Mouse (Mus musculus): ENCODE results near the gene Gm6525. TPM values are rescaled to one million over a fixed set of nuclear protein-coding genes. Genes with fewer than 3 reads are reported as not detected.

The Gm6525 gene
- polyA plus RNA-seq, 1 experiment from 2014 or later, result 0.27 TPM

DNA sequence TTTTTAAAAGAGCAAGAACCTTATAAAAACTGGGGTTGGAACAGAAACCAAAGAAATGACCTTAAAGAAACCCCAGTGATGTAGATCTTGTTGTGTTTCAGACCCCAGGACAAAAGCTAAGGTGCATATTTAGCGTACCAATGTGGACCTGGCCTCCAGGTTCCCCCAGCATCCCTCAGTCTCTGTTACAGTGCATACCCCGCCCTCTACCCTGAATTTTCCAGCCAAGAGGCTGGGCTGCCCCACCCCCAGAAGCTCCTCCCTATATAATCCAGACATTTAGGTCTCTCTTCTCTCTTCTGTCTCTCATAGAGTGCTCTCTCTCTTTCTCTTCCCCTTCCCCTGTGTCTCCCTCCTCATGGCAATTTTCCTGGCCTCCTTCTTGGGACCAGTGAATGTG, 6.4 kb downstream of the Gm6525 start:
- WGBS (ENCODE audit: insufficient replicate concordance), result 80% methylated on average over 2 of the region's 2 CpGs

DNA sequence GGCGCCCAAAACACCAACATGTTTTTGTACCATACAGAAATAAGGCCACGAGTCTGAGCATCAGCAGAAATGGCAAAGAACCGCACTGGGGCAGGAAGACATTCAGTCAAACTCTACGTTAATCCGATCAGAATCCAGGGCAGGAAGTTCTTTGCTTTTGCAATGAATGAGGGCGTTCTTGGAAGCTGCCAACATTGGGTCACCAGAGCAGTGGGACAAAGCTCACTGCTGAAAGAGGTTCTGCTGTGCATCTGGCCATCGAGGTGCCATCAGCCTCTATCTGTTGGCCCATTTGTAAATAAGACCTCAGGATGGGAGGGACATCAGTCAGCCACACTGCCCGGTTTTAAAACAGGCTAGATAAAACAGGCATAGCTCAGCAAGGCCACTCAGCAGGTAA, 7.2 kb downstream of the Gm6525 start:
- WGBS (ENCODE audit: insufficient replicate concordance), result 44% methylated on average over 8 of the region's 8 CpGs
- ATAC-seq (ENCODE audit: low read depth), result no peak
- no peaks in the 10 kb centered on the region for H3K27me3 ChIP-seq (ENCODE audit: control insufficient read depth, insufficient read depth, low read depth, low read length)
- no peak overlapping the region for H3K9ac ChIP-seq (ENCODE audit: low read depth, low read length)
- H3K4me2 ChIP-seq (ENCODE audit: low read depth, low read length), result no peak overlapping the region
- no peaks in the 10 kb centered on the region for H3K9me3 ChIP-seq (replicated peaks; ENCODE audit: control insufficient read depth, low read length)
- no peak overlapping the region for H3K27ac ChIP-seq (ENCODE audit: low read length)
- no peak overlapping the region for H3K4me3 ChIP-seq (ENCODE audit: low read depth, low read length)
- H3K4me1 ChIP-seq (ENCODE audit: control insufficient read depth, low read depth, low read length), result peaks cover 2% of the 10 kb centered on the region; the same call in 1 of the 2 replicates
- no peaks in the 10 kb centered on the region for H3K36me3 ChIP-seq (ENCODE audit: control insufficient read depth, insufficient read depth)

More for the DNA sequence above, 6.4 kb downstream of the Gm6525 start:
- Histone ChIP-seq H3K4me3 (ENCODE audit: low read depth, low read length) (no peak overlapping the region), H3K27me3 (ENCODE audit: control insufficient read depth, insufficient read depth, low read depth, low read length) (no peaks in the 10 kb centered on the region), H3K4me2 (ENCODE audit: low read depth, low read length) (no peak overlapping the region), H3K9me3 (replicated peaks; ENCODE audit: control insufficient read depth, low read length) (no peaks in the 10 kb centered on the region), H3K27ac (ENCODE audit: low read length) (no peak overlapping the region), H3K4me1 (ENCODE audit: control insufficient read depth, low read depth, low read length) (peaks cover 2% of the 10 kb centered on the region; the same call in 1 of the 2 replicates), H3K36me3 (ENCODE audit: control insufficient read depth, insufficient read depth) (no peaks in the 10 kb centered on the region), H3K9ac (ENCODE audit: low read depth, low read length) (no peak overlapping the region)
- ATAC-seq (ENCODE audit: low read depth), result no peak

DNA sequence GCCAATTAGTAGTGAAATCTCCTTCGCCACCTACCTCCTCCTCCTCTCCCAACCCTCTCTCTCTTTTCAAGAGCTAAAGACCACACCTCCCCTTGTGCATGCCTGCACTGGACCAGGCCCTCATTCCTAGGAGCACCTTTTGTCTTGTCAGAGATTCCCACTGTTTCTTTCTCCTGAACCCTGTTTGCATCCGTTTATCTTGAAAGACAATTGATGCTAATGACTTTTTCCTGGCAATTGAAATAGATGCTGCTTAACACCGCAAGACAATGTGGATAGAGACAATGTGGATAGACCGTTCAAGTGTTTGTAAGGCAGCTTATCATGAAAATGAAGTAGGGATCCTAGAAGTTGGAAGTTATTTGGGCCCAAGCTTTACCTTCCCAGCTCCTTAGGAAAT, 7.8 kb downstream of the Gm6525 start:
- Histone ChIP-seq H3K4me3 (ENCODE audit: low read depth, low read length) (no peak overlapping the region), H3K4me2 (ENCODE audit: low read depth, low read length) (no peak overlapping the region), H3K4me1 (ENCODE audit: control insufficient read depth, low read depth, low read length) (peaks cover 2% of the 10 kb centered on the region; the same call in 1 of the 2 replicates), H3K27me3 (ENCODE audit: control insufficient read depth, insufficient read depth, low read depth, low read length) (no peaks in the 10 kb centered on the region), H3K9ac (ENCODE audit: low read depth, low read length) (no peak overlapping the region), H3K36me3 (ENCODE audit: control insufficient read depth, insufficient read depth) (no peaks in the 10 kb centered on the region), H3K9me3 (replicated peaks; ENCODE audit: control insufficient read depth, low read length) (no peaks in the 10 kb centered on the region), H3K27ac (ENCODE audit: low read length) (no peak overlapping the region)
- ATAC-seq (ENCODE audit: low read depth), result no peak
- 58% methylated on average over 4 of the region's 4 CpGs for WGBS (ENCODE audit: insufficient replicate concordance)

DNA sequence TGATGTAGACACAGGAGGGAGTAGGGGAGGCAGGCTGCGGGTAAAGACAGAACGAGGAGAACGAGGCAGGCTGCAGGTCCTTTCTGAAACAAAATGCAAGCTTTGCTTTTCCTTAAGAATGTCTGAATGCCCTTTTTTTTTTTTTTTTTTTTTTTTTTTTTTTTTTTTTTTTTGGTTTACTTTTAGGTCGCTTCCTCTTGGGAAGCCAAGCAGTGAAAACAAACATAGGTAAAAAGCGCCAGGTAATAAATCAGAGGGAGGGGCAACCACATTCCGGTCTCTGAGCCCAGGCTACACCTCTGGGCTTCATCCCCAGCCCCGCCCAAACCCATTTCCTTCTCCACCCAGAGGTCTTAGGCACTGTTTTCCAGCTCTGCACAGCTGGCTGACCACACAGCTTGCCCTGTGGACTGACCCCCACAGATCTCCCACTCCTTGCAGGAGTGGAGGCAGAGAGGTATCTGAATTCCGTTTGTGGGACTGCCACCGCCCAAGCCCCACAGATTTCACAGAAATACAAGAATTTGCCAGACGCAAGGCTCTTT, 15.8 kb downstream of the Gm6525 start:
- peaks cover 20% of the 10 kb centered on the region for H3K27me3 ChIP-seq (ENCODE audit: control insufficient read depth, insufficient read depth, low read depth, low read length)
- H3K36me3 ChIP-seq (ENCODE audit: control insufficient read depth, insufficient read depth), result no peaks in the 10 kb centered on the region

DNA sequence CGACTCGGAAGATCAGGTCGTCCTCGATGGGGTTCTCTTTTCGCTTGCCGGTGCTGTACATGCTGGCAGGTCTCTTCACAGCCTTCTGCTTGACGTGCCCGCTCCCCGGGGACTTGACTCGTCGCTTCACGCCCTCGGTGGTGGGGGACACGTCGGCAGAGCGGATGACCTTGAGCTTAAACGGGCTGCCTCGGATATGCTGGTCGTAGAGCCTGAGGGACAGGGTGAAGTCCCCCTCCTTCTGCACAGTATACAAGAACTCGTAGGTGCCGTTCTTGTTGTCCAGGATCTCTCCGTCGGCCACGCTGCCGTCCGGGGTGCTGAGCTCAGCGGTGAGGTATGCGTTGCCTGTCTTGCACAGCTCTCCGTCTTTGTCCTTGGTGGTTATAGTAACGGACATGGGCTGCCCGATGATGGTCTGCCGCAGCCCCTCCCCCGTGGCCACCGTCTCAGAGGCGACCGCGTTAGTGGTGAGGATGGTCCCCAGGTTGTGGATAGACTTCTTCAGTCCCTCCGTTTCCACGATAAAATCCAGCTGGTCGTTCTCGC, 16.7 kb downstream of the Gm6525 start:
- 6% methylated on average over 41 of the region's 41 CpGs for WGBS (ENCODE audit: insufficient replicate concordance)
- H3K4me1 ChIP-seq (ENCODE audit: control insufficient read depth, low read depth, low read length), result no peaks in the 10 kb centered on the region; the same call in 1 of the 2 replicates
- peak overlapping the region; percentile 29 for H3K4me2 ChIP-seq (ENCODE audit: low read depth, low read length)
- no peak for ATAC-seq (ENCODE audit: low read depth)
- H3K4me3 ChIP-seq (ENCODE audit: low read depth, low read length), result peak overlapping the region; percentile 29
- no peak overlapping the region for H3K9ac ChIP-seq (ENCODE audit: low read depth, low read length)
- H3K9me3 ChIP-seq (replicated peaks; ENCODE audit: control insufficient read depth, low read length), result no peaks in the 10 kb centered on the region
- peaks cover 20% of the 10 kb centered on the region for H3K27me3 ChIP-seq (ENCODE audit: control insufficient read depth, insufficient read depth, low read depth, low read length)
- H3K27ac ChIP-seq (ENCODE audit: low read length), result no peak overlapping the region
- H3K36me3 ChIP-seq (ENCODE audit: control insufficient read depth, insufficient read depth), result no peaks in the 10 kb centered on the region

More for the DNA sequence above, 15.8 kb downstream of the Gm6525 start:
- Histone ChIP-seq H3K9ac (ENCODE audit: low read depth, low read length) (no peak overlapping the region), H3K4me3 (ENCODE audit: low read depth, low read length) (no peak overlapping the region), H3K4me1 (ENCODE audit: control insufficient read depth, low read depth, low read length) (no peaks in the 10 kb centered on the region; the same call in 1 of the 2 replicates), H3K4me2 (ENCODE audit: low read depth, low read length) (peak overlapping the region; percentile 29; the same call in 1 of the 2 replicates), H3K9me3 (replicated peaks; ENCODE audit: control insufficient read depth, low read length) (no peaks in the 10 kb centered on the region), H3K27ac (ENCODE audit: low read length) (no peak overlapping the region)
- ATAC-seq (ENCODE audit: low read depth), result no peak
- 25% methylated on average over 10 of the region's 10 CpGs for WGBS (ENCODE audit: insufficient replicate concordance)

DNA sequence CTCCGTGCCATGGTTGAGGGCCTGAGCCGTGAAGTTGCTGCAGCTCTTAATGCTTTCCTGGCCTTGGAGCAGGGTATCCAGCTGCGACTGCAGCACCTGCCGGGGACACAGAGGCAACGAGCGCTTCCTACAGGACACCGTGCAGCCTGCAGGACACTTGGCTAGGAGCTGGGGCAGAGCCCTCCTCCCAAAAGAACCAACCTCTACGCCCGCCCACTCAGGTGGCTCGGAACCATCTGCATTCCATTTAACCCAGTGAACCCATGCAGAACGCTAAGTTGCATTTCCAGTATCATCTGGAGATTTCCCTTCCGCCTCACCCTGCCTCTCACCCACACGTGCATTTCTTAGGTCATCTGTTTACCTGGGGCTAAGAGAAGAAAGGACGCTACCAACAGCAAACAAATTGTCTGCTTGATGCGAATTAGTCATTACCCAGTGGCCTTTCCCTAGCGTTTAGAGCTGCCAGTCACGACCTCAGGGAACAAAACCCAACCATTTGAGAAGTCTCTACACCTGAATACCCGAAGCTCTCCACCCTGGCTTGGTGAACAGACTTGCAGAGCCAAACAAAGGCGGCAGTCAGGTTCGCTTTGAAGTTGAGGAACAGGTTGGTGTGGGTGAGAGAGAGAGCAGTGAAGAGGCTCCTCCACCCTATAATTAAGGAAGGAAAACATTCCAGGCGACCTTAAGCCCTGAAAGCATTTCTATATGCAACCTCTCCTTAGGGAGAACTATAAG, 17.4 kb downstream of the Gm6525 start:
- Histone ChIP-seq H3K9ac (ENCODE audit: low read depth, low read length) (no peak overlapping the region), H3K36me3 (ENCODE audit: control insufficient read depth, insufficient read depth) (no peaks in the 10 kb centered on the region), H3K27me3 (ENCODE audit: control insufficient read depth, insufficient read depth, low read depth, low read length) (peaks cover 20% of the 10 kb centered on the region), H3K4me1 (ENCODE audit: control insufficient read depth, low read depth, low read length) (no peaks in the 10 kb centered on the region; the same call in 1 of the 2 replicates), H3K4me3 (ENCODE audit: low read depth, low read length) (no peak overlapping the region), H3K27ac (ENCODE audit: low read length) (no peak overlapping the region), H3K9me3 (replicated peaks; ENCODE audit: control insufficient read depth, low read length) (no peaks in the 10 kb centered on the region), H3K4me2 (ENCODE audit: low read depth, low read length) (peak overlapping the region; percentile 29; the same call in 1 of the 2 replicates)
- 36% methylated on average over 21 of the region's 21 CpGs for WGBS (ENCODE audit: insufficient replicate concordance)
- ATAC-seq (ENCODE audit: low read depth), result no peak

DNA sequence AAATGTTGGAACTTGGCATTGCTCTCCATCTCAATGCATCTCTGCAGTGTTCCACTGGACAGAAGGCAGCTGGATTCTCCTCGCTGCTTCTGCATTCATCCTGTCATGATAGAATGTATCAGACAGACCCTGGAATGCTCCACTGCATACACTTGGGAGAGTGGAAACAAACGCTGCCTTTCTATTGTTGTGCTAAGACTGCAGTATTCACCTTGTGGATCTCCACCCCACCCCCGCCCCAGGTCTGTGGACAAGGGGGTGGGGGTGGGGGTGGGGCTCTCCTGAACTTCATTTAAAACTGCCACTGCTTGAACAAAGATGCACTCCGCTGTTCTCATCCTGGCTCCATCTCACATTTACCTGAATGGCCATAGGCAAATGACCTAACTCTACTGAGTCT, 20.0 kb downstream of the Gm6525 start:
- H3K27me3 ChIP-seq (ENCODE audit: control insufficient read depth, insufficient read depth, low read depth, low read length), result peaks cover 20% of the 10 kb centered on the region
- H3K27ac ChIP-seq (ENCODE audit: low read length), result no peak overlapping the region
- WGBS (ENCODE audit: insufficient replicate concordance), result 57% methylated on average over 4 of the region's 4 CpGs
- H3K4me3 ChIP-seq (ENCODE audit: low read depth, low read length), result no peak overlapping the region
- no peaks in the 10 kb centered on the region for H3K9me3 ChIP-seq (replicated peaks; ENCODE audit: control insufficient read depth, low read length)
- no peak overlapping the region for H3K9ac ChIP-seq (ENCODE audit: low read depth, low read length)
- no peak for ATAC-seq (ENCODE audit: low read depth)
- H3K36me3 ChIP-seq (ENCODE audit: control insufficient read depth, insufficient read depth), result no peaks in the 10 kb centered on the region
- no peak overlapping the region for H3K4me2 ChIP-seq (ENCODE audit: low read depth, low read length)
- no peaks in the 10 kb centered on the region; the same call in 1 of the 2 replicates for H3K4me1 ChIP-seq (ENCODE audit: control insufficient read depth, low read depth, low read length)

DNA sequence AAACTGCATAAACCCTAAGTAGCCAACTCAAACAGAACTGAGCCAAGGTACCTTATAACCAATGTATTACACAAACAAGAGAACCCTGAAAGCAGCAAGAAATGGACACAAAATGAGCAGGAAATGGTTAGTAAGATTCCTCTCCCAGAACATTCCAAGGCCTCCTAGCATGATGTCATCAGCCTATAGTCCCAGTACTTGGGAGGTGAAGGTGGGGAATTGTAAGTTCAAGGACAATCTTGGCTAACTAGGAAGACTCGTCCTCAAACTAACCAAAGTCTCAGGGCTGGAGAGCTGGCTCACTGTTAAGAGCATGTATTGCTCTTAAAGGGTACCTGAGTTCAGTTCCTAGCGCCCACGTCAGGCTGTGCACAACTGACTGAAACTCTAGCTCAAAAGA, 24.3 kb downstream of the Gm6525 start:
- no peak for ATAC-seq (ENCODE audit: low read depth)
- Histone ChIP-seq H3K27ac (ENCODE audit: low read length) (no peak overlapping the region), H3K4me1 (ENCODE audit: control insufficient read depth, low read depth, low read length) (no peaks in the 10 kb centered on the region), H3K9ac (ENCODE audit: low read depth, low read length) (no peak overlapping the region), H3K4me3 (ENCODE audit: low read depth, low read length) (no peak overlapping the region), H3K36me3 (ENCODE audit: control insufficient read depth, insufficient read depth) (no peaks in the 10 kb centered on the region), H3K27me3 (ENCODE audit: control insufficient read depth, insufficient read depth, low read depth, low read length) (no peaks in the 10 kb centered on the region), H3K4me2 (ENCODE audit: low read depth, low read length) (no peak overlapping the region), H3K9me3 (replicated peaks; ENCODE audit: control insufficient read depth, low read length) (no peaks in the 10 kb centered on the region)
- WGBS (ENCODE audit: insufficient replicate concordance), result 65% methylated on average over 3 of the region's 3 CpGs

DNA sequence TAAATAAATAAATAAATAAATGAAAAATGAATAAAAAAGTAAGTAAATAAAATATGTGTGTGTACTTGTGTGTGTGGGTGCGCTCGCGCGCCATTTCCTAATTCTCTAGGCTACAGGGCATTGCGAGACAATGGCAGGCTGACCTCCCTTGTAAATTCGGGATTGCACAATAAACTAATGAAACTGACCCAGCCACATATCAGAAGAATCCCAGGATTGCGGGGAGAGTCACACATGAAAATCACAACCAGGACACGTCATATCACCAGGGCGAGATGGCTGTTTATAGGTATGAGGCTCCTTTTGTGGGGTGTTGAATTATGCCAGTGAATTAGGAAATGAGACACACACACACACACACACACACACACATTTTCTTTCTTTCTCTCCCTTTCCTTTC, 25.6 kb downstream of the Gm6525 start:
- no peak for ATAC-seq (ENCODE audit: low read depth)
- Histone ChIP-seq H3K4me3 (ENCODE audit: low read depth, low read length) (no peak overlapping the region), H3K27ac (ENCODE audit: low read length) (no peak overlapping the region), H3K27me3 (ENCODE audit: control insufficient read depth, insufficient read depth, low read depth, low read length) (no peaks in the 10 kb centered on the region), H3K4me1 (ENCODE audit: control insufficient read depth, low read depth, low read length) (no peaks in the 10 kb centered on the region), H3K4me2 (ENCODE audit: low read depth, low read length) (no peak overlapping the region), H3K9ac (ENCODE audit: low read depth, low read length) (no peak overlapping the region), H3K9me3 (replicated peaks; ENCODE audit: control insufficient read depth, low read length) (no peaks in the 10 kb centered on the region), H3K36me3 (ENCODE audit: control insufficient read depth, insufficient read depth) (no peaks in the 10 kb centered on the region)
- 87% methylated on average over 9 of the region's 9 CpGs for WGBS (ENCODE audit: insufficient replicate concordance)
